Comparison of ENCODE assay signal across 8 mouse cellular contexts in genomic region chr4:87647932-87648911, GRCm38 (mm10).
DNase-seq lines count a peak whose midpoint lies in the region; ATAC-seq and TF ChIP-seq lines count a peak whose summit lies in the region.

No protein-coding gene starts in this region.

- H3K4me3 ChIP-seq in heart, adult 2 months = peak overlapping the region; percentile 26
- H3K4me3 ChIP-seq in heart, embryonic 14.5 days (ENCODE audit: control insufficient read depth in 1 of 2, insufficient read depth in 1 of 2, low read depth in 1 of 2, low read length in 2 of 2) = peak overlapping the region; percentile 43 to 44
- peak overlapping the region; percentile 35 for H3K4me3 ChIP-seq in stomach, embryonic 15.5 days (replicated peaks)

- no peak for TF ChIP-seq EP300 in heart, adult 2 months (IDR thresholded peaks at IDR 0.05; ENCODE audit: insufficient read depth, low read depth, low read length)

- H3K36me3 ChIP-seq in heart, adult 2 months (ENCODE audit: control insufficient read depth, insufficient read depth, low read length) = no peaks in the 10 kb centered on the region
- no peaks in the 10 kb centered on the region for H3K36me3 ChIP-seq in heart, embryonic 14.5 days (ENCODE audit: control insufficient read depth, insufficient read depth, low read length)
- H3K36me3 ChIP-seq in stomach, embryonic 15.5 days = no peaks in the 10 kb centered on the region

- 27% methylated on average over 26 of the region's 26 CpGs for WGBS in heart, adult 2 months
- 19% methylated on average over 26 of the region's 26 CpGs for WGBS in heart, embryonic 14.5 days
- 13% methylated on average over 26 of the region's 26 CpGs for WGBS in stomach, embryonic 15.5 days

- peak; percentile 25 to 27 for DNase-seq in heart, adult 2 months
- DNase-seq in heart, adult 8-10 months (ENCODE audit: low spot score) = no peak
- DNase-seq in brain, embryonic 14.5 days (ENCODE audit: low read depth) = peak; percentile 95
- DNase-seq in kidney, postnatal 10 days = peak; percentile 75
- peak; percentile 40 to 53 for DNase-seq in lung, postnatal 4 days

- no peak overlapping the region for H3K9ac ChIP-seq in heart, adult 2 months (ENCODE audit: low read depth, low read length)
- H3K9ac ChIP-seq in heart, embryonic 14.5 days (ENCODE audit: low read length) = peak overlapping the region; percentile 67
- H3K9ac ChIP-seq in stomach, embryonic 15.5 days = no peak overlapping the region

- H3K27me3 ChIP-seq in heart, adult 2 months (ENCODE audit: control insufficient read depth, insufficient read depth, low read length) = no peaks in the 10 kb centered on the region
- no peaks in the 10 kb centered on the region for H3K27me3 ChIP-seq in heart, embryonic 14.5 days (ENCODE audit: control insufficient read depth, insufficient read depth, low read length)
- no peaks in the 10 kb centered on the region for H3K27me3 ChIP-seq in stomach, embryonic 15.5 days (replicated peaks)

- H3K9me3 ChIP-seq in heart, embryonic 14.5 days (ENCODE audit: control insufficient read depth, low read length) = peaks cover 7% of the 10 kb centered on the region; the same call in 1 of the 2 replicates
- H3K9me3 ChIP-seq in stomach, embryonic 15.5 days = no peaks in the 10 kb centered on the region

- intact Hi-C loops in heart, adult 2 months (cut with DNase I) = no loop called here

- H3K27ac ChIP-seq in heart, adult 2 months = no peak overlapping the region
- peak overlapping the region; percentile 40 to 58; a peak in 2 of 4 replicates for H3K27ac ChIP-seq in heart, embryonic 14.5 days (replicated peaks in 1 of 2; ENCODE audit: control insufficient read depth in 1 of 2, insufficient read depth in 1 of 2, low read depth in 2 of 2, low read length in 2 of 2)
- peak overlapping the region; percentile 40; the same call in 1 of the 2 replicates for H3K27ac ChIP-seq in stomach, embryonic 15.5 days

- no peak for TF ChIP-seq POLR2A in heart, adult 2 months (IDR thresholded peaks at IDR 0.05; ENCODE audit: insufficient read depth, low read depth, low read length)
- TF ChIP-seq POLR2A in brain, embryonic 14.5 days (IDR thresholded peaks at IDR 0.05; ENCODE audit: borderline replicate concordance, extremely low read depth, insufficient read depth, insufficient read length, poor library complexity, severe bottlenecking) = no peak

- H3K79me2 ChIP-seq in heart, adult 2 months (replicated peaks; ENCODE audit: control insufficient read depth, insufficient read depth, low read length) = no peaks in the 10 kb centered on the region

- H3K4me2 ChIP-seq in heart, embryonic 14.5 days (ENCODE audit: low read length) = peak overlapping the region; percentile 83
- H3K4me2 ChIP-seq in stomach, embryonic 15.5 days = peak overlapping the region; percentile 68

- peak; percentile 50; the same call in 1 of the 2 replicates for ATAC-seq in heart, embryonic 14.5 days (ENCODE audit: insufficient number of reproducible peaks, insufficient read depth, low FRiP score, low read depth)
- peak; percentile 50; the same call in 1 of the 2 replicates for ATAC-seq in stomach, embryonic 15.5 days (ENCODE audit: insufficient read depth, low FRiP score, low read depth)
- ATAC-seq in monocyte, adult 5-6 weeks (replicated peaks; ENCODE audit: insufficient number of reproducible peaks, low FRiP score, low TSS enrichment, poor library complexity, severe bottlenecking) = no peak

- TF ChIP-seq CTCF in heart, adult 2 months (IDR thresholded peaks at IDR 0.05) = no peak
- no peak for TF ChIP-seq CTCF in brain, embryonic 14.5 days (IDR thresholded peaks at IDR 0.05; ENCODE audit: borderline replicate concordance, extremely low read depth, insufficient read depth, insufficient read length)

- H3K4me1 ChIP-seq in heart, adult 2 months (ENCODE audit: control insufficient read depth, insufficient read depth, low read length) = peaks cover 2% of the 10 kb centered on the region
- H3K4me1 ChIP-seq in heart, embryonic 14.5 days (ENCODE audit: control insufficient read depth in 2 of 2, insufficient read depth in 2 of 2, low read length in 2 of 2) = peaks cover 2 to 6% of the 10 kb centered on the region in 2 experiments; a peak in 1 of 4 replicates
- H3K4me1 ChIP-seq in stomach, embryonic 15.5 days = peaks cover 4% of the 10 kb centered on the region
